Mouse (Mus musculus): Measurements from ENCODE around the gene Tmem217.

DNA sequence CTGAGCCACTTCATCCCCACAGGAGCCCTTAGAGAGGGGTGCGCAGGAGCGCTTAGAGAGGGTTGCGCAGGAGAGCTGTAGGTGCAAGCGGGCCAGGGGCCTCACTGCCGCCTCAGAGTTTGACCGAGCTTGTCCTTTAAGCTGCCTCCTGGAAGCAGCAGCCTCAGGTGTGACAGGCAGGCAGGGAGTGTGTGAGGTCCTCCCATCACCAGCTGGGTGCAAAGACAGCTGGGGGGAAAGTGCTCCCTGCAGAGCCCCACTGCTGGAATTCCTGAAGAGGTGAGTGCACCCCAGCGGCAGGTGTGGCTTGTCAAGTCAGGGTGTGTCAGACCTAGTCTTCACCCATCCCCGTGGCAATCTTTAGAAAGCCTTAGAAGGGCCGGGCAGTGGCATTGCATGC is 34.7 kb upstream of the Tmem217 start:
- TF ChIP-seq FLI1 (IDR thresholded peaks at IDR 0.05; ENCODE audit: low read length): no peak
- no peak for TF ChIP-seq GATA1 (IDR thresholded peaks at IDR 0.05; ENCODE audit: borderline replicate concordance, low read length)

Measured in megakaryocyte, embryonic 14.5 days (primary cell).